Mouse (Mus musculus): ENCODE results near the gene Nmb.

Gene Nmb

DNA sequence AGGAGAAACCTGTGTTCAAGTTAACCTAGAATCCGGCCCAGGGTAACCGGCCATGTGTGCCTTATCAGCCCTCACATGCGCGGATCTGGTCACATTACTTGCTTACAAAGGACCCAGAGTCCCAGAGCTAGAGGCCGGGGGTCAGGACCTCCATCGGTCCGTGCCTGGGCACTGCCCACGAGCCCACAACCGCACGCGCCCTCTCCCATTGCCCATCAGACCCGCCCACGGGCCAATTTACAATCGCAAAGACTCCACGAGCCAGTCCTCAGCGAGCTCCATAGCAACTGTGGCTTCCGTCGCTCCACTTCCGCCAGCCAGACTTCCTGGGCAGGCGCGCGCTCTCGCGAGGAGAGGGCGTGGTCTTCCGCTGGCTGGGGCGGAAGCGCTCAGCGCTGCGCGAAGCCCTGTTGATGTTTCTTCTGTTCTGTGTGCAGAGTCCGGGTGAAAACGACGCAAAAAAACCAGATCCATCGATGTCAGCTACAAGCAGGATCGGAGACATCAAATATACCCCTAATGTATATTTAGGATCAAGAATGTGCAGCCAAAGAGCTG, 3.9 kb downstream of the Nmb start, which contains the start of gene Wdr73:
Gene Wdr73, minus strand, starts transcription at position 326 of the 558 bp plus-strand sequence.
- DNase-seq (ENCODE audit: low read depth, low spot score): peak; percentile 97

DNA sequence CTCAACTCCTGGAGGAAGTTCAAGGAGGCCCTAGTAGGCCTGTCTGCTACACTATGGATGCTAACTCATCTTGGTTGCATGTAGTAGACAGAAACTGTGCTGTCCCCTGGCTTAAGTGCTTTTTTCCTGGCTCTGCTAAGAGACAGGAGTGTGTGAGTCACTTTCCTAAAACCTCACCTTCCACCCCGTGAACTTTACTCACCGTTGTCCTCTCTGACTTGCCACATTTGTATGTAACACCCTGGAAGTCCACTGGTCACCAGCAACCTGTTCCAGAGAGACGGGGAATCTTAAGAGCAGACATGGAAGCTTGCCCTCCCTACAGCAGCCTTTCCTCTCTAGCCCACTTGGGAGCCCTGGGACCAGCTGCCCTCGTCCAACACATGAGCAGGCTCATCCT, 7.2 kb downstream of the Nmb start:
- DNase-seq (ENCODE audit: low read depth, low spot score): no peak

DNA sequence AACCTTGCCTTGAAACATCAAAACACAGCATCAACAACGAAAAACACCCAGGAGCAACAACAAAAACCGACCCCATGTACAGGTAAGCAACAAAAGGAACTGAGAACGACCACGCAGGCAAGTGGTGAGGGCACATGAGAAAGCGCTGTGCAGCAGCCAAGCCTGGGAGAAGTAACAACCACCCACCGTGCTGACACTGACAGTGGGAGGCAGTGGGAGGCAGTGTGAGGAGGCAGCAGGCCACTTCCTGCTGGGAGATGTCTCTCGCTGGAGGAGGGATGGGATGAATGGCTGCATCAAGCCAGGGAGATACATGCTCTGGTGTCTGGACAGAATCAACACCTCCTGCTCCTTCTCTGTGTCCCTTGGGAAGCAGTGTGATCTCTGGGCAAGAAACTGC, 7.7 kb downstream of the Nmb start:
- DNase-seq (ENCODE audit: low read depth, low spot score): no peak

DNA sequence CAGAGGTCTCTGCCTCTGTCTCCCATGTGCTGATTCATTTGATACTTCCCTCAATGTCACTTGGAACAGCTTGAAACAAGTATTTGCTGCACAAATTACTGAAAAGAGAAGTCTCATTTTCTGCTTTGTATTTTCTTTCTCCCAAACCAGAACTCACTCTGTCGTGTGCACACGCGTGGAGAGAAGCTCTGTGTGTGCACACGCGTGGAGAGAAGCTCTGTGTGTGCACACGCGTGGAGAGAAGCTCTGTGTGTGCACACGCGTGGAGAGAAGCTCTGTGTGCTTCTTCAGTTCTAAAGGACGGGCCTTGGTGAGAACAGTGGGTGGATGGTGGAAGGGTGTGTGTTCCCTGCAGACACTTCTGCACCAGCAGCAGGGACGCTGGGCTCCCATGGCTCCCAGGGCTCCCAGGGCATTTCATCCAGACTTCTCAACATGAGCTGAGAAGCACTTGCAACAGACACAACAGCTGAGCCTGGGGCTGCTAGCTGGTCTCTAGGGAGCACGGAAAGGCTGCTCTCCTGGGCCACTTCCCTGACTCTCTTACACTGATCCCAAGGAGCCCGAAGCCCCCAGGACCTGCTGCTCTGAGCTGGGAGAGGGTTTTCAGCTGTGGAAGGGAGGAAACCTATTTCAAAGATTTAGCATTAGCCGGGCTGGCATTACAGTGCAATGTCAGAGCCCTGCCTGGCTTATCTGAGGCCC, 9.9 kb downstream of the Nmb start:
- no peak for DNase-seq (ENCODE audit: low read depth, low spot score)

DNA sequence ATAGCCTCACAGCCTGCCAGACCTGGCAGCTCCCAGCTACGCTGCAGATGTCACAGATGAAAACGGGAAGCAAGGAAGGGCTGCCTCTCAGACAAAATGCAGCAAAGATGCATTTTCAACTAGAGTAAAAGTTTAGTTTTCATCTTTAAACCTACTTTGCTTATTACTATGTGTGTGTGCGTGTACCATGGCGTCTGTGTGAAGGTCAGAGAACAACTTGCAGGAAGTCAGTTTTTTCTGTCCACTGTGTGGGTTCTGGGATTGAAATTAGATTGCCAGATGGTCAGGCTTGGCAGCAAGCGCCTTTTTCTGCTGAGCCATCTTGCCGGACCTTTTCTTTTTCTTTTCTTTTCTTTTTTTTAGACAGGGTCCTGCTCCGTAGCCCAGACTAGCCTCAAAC, 10.7 kb downstream of the Nmb start:
- DNase-seq (ENCODE audit: low read depth, low spot score): no peak

DNA sequence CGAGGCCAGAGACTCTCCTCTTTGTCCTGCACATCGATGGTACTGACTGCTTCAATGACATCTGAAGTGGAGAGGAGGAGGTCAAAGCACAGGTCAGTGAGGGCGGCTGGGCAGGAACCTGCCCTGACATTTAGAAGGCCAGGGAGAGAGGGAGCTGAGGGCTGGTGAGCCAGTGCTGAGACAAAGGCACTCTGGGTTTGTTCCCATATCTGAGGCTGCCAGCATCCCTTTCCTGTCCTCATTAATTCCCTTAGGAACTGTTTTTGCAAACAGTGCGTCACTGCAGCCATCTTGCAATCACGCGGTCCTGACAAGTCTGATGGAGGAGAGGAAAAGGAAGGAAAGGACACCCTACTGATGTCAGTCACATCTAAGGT, 11.1 kb downstream of the Nmb start:
- no peak for DNase-seq (ENCODE audit: low read depth, low spot score)

DNA sequence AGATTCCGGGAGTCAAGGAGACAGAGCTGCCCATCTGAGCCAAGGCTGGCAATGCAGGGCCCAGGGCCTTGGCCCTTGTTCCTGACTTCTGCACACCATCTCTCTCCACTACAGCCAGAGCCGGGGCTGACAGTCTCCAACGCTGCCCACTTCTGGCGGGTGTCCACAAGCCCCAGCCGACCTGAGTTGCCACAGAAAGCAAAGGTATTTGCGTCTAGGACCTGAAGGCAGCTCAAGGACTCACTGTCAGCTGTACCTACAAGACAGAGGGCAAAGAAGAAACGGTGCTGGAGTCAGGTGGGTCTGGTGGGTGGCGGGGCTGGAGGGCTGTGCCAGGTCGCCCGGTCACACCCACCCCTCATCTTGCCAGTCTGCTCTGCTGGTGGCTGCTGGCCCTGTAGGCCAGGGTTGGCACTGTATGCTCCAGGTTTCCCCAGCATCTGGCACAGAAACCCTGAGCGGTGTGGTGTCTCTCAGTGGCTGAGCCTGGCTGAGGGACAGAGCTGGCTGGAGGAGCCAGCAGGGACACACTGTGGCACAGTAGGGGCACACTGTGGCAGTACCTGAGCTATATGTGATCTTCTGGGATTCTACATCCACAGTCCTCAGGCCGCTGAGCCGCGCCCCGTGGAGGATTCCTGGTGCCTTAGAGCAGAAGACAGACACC, 11.7 kb downstream of the Nmb start:
- no peak for DNase-seq (ENCODE audit: low read depth, low spot score)

DNA sequence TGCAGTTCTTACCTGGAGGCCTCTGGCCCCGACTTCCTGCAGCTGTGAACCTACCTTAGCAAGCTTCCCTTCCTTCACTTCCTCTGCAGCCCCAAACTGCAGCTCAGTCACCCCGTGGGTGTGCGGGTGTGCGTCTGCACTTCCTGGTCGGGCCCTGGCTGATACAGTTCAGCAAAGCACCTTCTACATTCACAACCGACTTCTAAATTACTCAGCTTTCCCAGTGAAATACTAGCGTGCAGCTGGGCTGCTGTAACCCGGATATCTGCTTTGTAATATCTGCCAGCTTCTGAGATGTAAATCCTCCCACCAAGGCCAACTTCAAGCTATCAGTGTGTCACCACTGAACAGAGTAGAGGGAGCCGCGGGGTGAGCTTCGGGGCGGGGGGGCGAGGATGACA, 15.0 kb downstream of the Nmb start:
- DNase-seq (ENCODE audit: low read depth, low spot score): peak; percentile 82

DNA sequence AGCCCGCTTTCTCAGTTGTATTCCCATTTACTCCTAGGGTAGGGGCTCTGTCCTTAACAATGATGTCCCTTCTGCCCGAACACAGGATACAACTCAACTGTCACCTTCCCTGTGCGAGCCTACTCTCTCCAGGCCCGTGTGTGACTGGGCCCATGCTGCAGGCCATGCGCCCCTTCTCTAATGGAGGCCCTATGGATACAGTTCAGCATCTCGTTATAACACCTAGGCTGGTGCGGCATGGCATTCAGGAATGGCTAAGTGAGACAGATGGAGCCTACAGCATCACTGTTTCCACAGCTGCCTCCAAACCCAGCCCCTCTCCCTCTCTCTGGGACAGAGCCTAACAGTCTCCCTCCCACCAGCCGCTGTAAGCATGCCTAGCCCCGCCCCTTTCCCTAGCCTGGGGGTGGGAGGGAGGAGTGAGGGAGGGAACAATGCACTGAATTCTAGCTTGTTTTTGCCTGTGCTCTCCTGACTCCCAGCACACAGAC, 15.8 kb downstream of the Nmb start:
- DNase-seq (ENCODE audit: low read depth, low spot score): peak; percentile 68

DNA sequence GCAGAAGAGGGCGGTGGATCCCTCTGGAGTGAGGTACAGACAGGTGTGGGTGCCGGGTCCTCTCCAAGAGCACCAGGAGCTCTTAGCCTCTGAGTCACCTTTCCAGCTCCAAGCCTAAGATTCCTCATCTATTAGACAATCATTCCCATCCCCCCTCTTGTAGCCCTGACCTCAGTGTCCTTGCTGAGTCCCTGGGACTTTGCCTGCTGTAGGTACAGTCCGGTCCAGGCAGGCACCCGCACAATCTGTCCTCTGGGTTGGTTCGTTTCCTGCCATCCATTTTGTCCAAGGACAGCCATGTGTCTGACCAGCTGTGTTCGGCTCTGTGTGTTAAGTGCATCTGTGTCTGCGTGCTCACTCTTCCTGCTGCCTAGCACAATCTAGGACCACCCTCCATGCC, 16.3 kb downstream of the Nmb start:
- DNase-seq (ENCODE audit: low read depth, low spot score): peak; percentile 32

DNA sequence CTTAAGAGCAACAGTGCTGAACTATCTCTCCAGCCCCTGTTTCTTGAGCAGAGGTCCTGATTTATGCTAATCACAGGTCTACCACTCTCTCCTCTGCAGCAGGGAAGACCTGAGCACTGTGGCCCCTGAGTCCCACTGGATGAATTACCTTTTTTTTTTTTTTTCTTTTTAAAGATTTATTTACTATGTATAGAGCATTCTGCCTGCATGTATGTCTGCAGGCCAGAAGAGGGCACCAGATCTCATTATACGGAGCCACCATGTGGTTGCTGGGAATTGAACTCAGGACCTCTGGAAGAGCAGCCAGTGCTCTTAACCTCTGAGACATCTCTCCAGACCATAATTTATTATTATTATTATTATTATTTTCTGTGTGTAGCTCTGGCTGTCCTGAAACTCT, 19.2 kb downstream of the Nmb start:
- DNase-seq (ENCODE audit: low read depth, low spot score): peak; percentile 72

DNA sequence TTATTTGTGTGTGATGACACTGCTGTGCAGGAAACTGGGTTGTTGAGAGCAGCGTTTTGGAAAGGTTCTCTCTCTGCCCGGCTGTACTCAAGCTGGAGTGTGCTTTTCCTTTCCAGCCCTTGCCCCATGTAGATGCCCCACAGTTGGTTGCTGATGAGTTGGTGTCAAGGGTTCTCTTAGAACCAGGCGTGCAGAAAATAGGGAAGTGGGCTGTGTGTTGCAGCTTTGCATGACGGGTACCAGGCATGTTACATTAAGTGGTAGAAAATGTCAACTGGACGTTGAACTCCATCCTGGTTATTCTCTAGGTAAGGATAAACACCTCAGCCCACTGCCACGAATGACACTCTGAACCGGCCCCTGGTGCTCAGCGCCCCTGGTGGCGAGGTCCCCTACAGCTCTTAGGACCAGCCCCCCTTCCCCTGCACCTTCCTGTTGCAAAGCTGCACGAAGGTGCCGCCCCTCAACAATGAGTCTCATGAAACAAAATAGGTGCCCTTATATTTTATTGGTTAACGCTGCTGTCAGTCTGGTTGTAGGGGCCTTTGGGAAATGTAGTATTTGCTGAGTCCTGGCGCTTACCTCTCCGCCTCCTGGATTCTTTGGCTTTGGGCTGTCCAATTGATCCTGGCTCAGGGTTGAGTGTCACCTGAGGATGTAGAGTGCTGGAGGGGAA, 21.9 kb downstream of the Nmb start:
- peak; percentile 93 for DNase-seq (ENCODE audit: low read depth, low spot score)

DNA sequence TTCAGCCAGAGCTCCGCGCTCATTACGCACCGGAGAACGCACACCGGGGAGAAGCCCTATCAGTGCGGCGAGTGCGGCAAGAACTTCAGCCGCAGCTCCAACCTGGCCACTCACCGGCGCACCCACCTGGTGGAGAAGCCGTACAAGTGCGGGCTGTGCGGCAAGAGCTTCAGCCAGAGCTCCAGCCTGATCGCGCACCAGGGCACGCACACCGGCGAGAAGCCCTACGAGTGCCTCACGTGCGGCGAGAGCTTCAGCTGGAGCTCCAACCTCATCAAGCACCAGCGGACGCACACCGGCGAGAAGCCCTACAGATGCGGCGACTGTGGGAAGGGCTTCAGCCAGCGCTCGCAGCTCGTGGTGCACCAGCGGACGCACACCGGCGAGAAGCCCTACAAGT, 29.1 kb downstream of the Nmb start:
- DNase-seq (ENCODE audit: low read depth, low spot score): no peak

DNA sequence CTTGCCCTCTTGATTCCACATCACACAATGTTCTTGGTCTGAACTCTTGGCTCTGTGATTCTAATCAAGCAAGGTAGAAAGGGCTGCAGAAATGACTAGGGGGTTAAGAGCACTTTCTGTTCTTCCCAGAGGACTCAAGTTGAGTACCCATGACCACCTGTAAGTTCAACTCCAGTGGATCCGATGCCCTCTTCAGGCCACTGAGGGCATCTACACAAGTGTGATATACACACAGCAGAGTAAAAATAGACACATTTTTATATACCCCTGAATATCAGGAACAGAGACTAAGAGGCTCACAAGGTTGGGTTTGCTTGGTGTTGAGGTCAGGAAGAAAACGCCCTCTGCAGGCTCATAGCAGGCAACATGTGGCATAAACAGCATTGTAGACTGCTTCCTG, 31.2 kb downstream of the Nmb start:
- DNase-seq (ENCODE audit: low read depth, low spot score): no peak

DNA sequence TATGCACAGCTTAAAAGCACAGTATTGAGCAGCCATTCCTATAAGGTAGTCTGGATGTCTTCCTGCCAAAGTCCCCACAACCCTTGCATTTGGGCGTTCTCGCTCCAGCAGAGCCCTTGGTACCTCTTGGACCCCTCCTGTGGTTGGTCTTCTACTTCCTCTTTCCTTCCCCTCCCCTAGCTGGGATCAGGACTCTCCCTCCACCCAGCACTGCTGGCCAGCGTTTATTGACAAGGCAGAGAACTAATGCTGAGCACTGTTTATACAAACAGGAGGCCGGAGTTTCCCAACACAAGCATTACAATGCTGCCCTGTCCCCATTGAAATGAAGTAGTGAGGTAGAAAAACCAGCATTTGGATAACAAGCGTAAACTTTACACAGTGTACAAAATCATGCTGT, 31.8 kb downstream of the Nmb start:
- DNase-seq (ENCODE audit: low read depth, low spot score): no peak

DNA sequence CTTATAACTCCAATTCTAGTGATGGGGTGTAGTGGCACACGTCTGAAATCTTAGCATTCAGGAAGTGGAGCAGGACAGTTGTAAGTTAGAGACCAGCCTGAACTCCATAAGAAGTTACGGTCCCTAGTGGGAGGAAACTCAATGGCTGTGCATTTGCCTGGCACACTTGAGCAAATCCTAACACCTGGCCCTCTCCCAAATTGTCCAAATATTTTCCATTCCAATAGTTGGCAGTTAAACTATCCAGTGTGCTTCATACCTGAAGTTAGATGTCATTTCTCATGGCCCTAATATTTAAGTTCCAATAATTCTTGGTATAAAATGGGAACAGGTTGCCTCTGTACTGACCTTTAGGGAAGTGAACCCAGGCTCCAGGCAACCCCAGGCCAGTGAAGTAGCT, 36.2 kb downstream of the Nmb start:
- DNase-seq (ENCODE audit: low read depth, low spot score): no peak

DNA sequence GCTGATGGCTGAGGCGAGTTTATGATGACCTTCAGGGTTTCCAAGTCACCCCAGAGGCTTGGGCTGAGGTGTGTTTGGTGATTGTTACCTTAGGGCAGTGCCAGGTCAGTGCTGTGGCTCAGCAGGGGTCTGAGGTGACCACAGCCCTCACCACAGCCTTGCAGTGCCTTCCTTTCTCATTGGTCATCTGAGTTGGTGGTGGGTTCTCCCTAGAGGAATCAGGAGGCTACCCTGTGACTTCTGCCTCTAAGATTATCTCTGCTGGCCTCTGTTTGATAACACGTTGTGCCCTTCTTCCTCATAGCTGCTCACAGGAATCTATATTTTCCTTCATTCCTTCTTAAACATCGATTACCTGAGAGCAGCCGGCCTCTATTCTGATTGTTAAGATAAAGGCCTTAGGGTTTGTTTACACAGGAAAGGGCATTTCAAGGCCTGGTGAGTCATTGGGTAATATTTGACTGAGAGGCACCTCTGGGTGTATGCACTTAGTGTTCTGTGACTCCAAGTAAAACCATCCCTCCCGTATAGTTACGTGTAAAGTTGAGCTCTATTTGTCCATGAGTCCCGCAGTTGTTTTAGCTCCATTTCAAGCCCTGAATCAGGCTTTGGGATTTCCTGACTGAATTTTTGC, 38.2 kb downstream of the Nmb start:
- DNase-seq (ENCODE audit: low read depth, low spot score): no peak

DNA sequence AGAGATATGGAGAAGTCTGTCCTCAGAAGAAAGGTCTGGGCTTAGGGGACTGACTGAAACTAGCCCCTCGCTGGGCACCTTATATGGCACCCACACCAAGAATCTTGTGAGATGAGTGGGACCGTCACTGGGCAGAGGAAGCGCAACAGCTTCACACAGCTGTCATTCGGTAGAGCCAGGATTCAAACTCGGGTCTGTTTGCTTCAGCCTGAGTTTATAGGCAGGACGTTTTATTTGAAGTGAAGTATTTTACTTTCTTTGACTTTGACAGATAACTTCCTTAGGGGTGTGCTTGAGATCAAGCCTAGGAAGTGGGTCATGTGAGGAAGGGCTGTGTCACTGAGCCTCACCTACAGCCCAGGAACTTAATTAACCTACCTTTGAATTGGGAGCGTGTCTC, 39.4 kb downstream of the Nmb start:
- DNase-seq (ENCODE audit: low read depth, low spot score): peak; percentile 54

DNA sequence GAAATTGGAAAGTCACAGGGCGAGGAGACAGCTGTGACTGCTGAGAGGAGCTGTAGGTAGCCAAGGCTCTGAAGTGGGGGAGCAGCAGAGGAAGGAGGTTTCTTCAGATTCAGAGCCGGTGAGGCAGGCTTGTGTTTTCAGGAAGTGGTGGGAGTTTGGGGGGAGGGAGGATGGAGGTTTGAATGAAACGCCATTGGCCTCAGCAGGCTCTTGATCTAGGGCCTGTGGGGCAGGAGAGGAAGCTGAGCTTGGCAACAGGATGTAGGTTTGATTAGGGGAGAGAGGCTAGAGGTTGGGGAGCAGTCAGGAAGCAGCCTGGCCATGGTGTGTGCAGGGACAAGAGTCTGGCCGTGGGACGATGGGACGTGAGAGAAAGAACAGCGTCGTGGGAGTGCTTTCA, 40.0 kb downstream of the Nmb start:
- peak; percentile 89 for DNase-seq (ENCODE audit: low read depth, low spot score)

DNA sequence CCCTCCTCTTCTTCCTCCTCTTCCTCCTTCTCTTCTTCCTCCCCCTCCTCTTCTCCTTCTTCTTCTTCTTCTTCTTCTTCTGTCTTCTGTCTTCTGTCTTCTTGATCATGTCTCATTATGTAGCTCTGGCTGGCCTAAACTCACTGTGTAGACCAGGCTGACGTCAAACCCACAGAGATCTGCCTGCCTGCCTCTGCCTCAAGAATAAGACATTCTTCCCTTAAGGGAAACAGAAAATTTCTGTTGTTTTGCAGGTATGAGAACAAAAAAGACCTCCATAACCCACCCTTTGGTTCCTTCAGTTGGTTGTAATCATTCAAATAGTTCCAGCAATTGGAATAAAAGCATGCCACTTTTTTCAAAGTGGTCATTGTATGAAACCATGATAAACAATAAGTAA, 40.7 kb downstream of the Nmb start:
- DNase-seq (ENCODE audit: low read depth, low spot score): peak; percentile 62

DNA sequence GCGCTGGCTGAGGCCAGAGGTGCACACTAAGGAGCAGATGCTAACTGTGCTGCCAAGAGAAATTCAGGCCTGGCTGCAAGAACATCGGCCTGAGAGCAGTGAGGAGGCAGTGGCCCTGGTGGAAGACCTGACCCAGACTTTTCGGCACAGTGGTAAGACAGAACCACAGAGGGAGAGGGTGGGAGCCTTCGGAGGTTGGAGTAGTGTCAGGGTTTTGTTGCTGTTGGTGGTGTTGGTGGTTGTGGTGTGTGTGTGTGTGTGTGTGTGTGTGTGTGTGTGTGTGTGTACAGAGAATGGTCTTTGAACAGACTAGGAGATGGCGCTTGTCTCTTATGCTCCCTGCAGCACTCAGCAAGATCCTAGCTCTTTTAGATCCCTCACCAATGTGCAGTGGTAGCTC, 41.4 kb downstream of the Nmb start:
- DNase-seq (ENCODE audit: low read depth, low spot score): peak; percentile 31

DNA sequence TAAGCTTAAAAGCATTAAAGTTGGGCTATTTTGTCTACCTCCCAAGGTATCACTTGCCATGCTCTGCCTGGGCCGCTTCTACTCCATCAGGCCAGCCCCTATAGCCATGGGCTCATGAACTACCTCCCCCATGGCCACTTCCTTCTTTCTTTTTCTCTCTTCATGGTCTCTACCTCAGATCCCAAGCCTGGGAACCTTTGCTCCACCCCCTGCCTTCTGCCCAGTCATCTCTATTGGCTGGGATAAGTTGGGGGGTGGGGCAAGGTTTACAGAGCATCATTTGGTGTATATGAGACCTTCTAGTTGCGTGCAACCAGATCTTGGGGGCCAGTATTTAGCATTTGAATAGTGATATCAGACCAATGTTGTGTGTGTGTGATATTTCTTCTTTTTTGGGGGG, 42.4 kb downstream of the Nmb start:
- peak; percentile 56 for DNase-seq (ENCODE audit: low read depth, low spot score)
